Mouse (Mus musculus): ENCODE data around the gene Lce3a. TPM values are rescaled to one million over a fixed set of nuclear protein-coding genes. Genes with fewer than 3 reads are reported as not detected.

The Lce3a gene
- polyA plus RNA-seq, 1 experiment from 2014 or later, result not detected

DNA sequence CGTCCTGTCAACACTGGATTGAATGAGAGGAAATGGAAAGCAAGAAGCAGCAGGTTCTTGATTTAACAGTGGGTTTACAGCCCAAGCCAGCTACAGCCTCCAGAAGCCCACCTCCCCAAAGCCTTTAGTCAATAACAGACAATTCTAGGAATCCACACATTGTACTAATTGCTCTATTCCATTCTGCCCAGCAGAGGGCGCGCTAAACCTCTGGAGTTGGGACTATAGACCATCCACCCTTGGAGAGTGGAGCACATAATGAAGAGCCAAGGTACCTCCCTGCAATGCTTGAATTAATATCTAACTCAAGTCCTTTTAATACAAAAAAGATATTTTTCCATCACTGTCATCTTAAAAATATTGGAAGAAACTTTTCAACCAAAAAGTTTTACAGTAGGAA lies 23.0 kb downstream of the Lce3a start:
- H3K9ac ChIP-seq (ENCODE audit: low read depth, low read length), result no peak overlapping the region
- ATAC-seq (ENCODE audit: low read depth), result no peak
- no peaks in the 10 kb centered on the region for H3K27me3 ChIP-seq (ENCODE audit: control insufficient read depth, insufficient read depth, low read depth, low read length)
- WGBS (ENCODE audit: insufficient replicate concordance), result 11% methylated on average over 3 of the region's 3 CpGs
- no peaks in the 10 kb centered on the region for H3K4me1 ChIP-seq (ENCODE audit: control insufficient read depth, low read depth, low read length)
- H3K4me2 ChIP-seq (ENCODE audit: low read depth, low read length), result no peak overlapping the region
- no peaks in the 10 kb centered on the region for H3K9me3 ChIP-seq (replicated peaks; ENCODE audit: control insufficient read depth, low read length)
- H3K4me3 ChIP-seq (ENCODE audit: low read depth, low read length), result no peak overlapping the region
- no peaks in the 10 kb centered on the region for H3K36me3 ChIP-seq (ENCODE audit: control insufficient read depth, insufficient read depth)
- no peak overlapping the region for H3K27ac ChIP-seq (ENCODE audit: low read length)

DNA sequence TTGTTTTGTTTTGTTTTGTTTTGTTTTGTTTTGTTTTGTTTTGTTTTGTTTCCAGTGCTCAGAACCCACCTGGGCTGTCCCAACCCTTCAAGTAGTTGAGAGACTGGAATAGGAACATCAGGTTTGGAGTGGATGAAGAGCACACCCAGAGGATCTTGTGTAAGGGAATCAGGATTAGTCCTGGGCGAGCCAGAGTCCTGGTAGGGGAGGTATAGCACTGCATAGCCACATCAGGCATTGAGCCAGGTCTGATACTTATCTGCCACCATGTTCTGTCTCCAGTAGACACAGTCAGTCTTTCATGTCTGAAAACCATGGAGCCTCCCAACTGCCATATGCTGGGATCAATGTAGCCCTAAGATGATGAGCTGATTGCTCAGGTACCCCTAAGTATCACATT lies 31.5 kb downstream of the Lce3a start:
- no peaks in the 10 kb centered on the region for H3K27me3 ChIP-seq (ENCODE audit: control insufficient read depth, insufficient read depth, low read depth, low read length)
- no peak for ATAC-seq (ENCODE audit: low read depth)
- 33% methylated on average over 1 of the region's 1 CpGs for WGBS (ENCODE audit: insufficient replicate concordance)

DNA sequence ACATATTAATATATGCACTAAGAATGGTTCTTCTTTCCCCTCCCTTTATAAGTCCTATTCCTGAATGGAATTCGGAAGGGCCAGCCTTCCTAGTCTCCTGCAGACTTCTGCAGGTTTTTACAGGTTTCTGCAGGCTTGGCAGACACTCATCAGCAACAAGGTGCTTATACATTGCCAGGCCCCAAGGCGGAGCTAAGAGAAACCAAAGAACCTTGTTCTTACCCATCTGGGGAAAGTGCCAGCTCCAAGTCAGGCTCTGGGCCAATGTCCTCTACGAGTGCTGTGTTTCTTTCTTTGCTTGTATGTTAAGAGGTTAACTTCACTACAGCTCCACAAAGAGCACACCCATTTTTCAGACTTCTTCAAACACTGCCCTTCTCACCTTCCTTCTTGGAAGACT lies 32.0 kb downstream of the Lce3a start:
- no peak for ATAC-seq (ENCODE audit: low read depth)
- Histone ChIP-seq H3K9ac (ENCODE audit: low read depth, low read length) (no peak overlapping the region), H3K36me3 (ENCODE audit: control insufficient read depth, insufficient read depth) (no peaks in the 10 kb centered on the region), H3K9me3 (replicated peaks; ENCODE audit: control insufficient read depth, low read length) (no peaks in the 10 kb centered on the region), H3K27ac (ENCODE audit: low read length) (no peak overlapping the region), H3K4me1 (ENCODE audit: control insufficient read depth, low read depth, low read length) (no peaks in the 10 kb centered on the region), H3K4me3 (ENCODE audit: low read depth, low read length) (no peak overlapping the region), H3K27me3 (ENCODE audit: control insufficient read depth, insufficient read depth, low read depth, low read length) (no peaks in the 10 kb centered on the region), H3K4me2 (ENCODE audit: low read depth, low read length) (no peak overlapping the region)
- 47% methylated on average over 3 of the region's 3 CpGs for whole genome bisulfite sequencing (ENCODE audit: insufficient replicate concordance)

More for the DNA sequence above, 31.5 kb downstream of the Lce3a start:
- no peaks in the 10 kb centered on the region for H3K4me1 ChIP-seq (ENCODE audit: control insufficient read depth, low read depth, low read length)
- H3K4me3 ChIP-seq (ENCODE audit: low read depth, low read length), result no peak overlapping the region
- no peaks in the 10 kb centered on the region for H3K36me3 ChIP-seq (ENCODE audit: control insufficient read depth, insufficient read depth)
- H3K27ac ChIP-seq (ENCODE audit: low read length), result no peak overlapping the region
- no peaks in the 10 kb centered on the region for H3K9me3 ChIP-seq (replicated peaks; ENCODE audit: control insufficient read depth, low read length)
- H3K9ac ChIP-seq (ENCODE audit: low read depth, low read length), result no peak overlapping the region
- H3K4me2 ChIP-seq (ENCODE audit: low read depth, low read length), result no peak overlapping the region

Other genes with a start within 250 kb of the Lce3a start
- gene Lce1c, start 247.0 kb downstream of the Lce3a start, polyA plus RNA-seq (2015; fragmentation: Nextera tagmentation; extraction: Ambion mirVana), result not detected in 2 replicates
- not detected in 2 replicates for gene Lce1d, start 239.0 kb downstream of the Lce3a start, polyA plus RNA-seq (2015; fragmentation: Nextera tagmentation; extraction: Ambion mirVana)
- gene Lce1e, start 217.2 kb downstream of the Lce3a start, polyA plus RNA-seq (2015; fragmentation: Nextera tagmentation; extraction: Ambion mirVana), result not detected in 2 replicates
- gene Lce1f, start 205.9 kb downstream of the Lce3a start, polyA plus RNA-seq (2015; fragmentation: Nextera tagmentation; extraction: Ambion mirVana), result not detected in 2 replicates
- gene Gm38119, start 187.1 kb downstream of the Lce3a start, polyA plus RNA-seq (2015; fragmentation: Nextera tagmentation; extraction: Ambion mirVana), result not detected in 2 replicates
- gene Lce1g, start 173.9 kb downstream of the Lce3a start, polyA plus RNA-seq (2015; fragmentation: Nextera tagmentation; extraction: Ambion mirVana), result not detected in 2 replicates
- not detected in 2 replicates for gene Lce1h, start 161.2 kb downstream of the Lce3a start, polyA plus RNA-seq (2015; fragmentation: Nextera tagmentation; extraction: Ambion mirVana)
- gene Lce1i, start 147.3 kb downstream of the Lce3a start, polyA plus RNA-seq (2015; fragmentation: Nextera tagmentation; extraction: Ambion mirVana), result not detected in 2 replicates
- not detected in 2 replicates for gene Lce1j, start 135.7 kb downstream of the Lce3a start, polyA plus RNA-seq (2015; fragmentation: Nextera tagmentation; extraction: Ambion mirVana)
- not detected in 2 replicates for gene Lce1k, start 118.3 kb downstream of the Lce3a start, polyA plus RNA-seq (2015; fragmentation: Nextera tagmentation; extraction: Ambion mirVana)
- gene Kprp, start 99.0 kb downstream of the Lce3a start, polyA plus RNA-seq (2015; fragmentation: Nextera tagmentation; extraction: Ambion mirVana), result not detected in 2 replicates
- not detected in 2 replicates for gene Lce1l, start 74.9 kb downstream of the Lce3a start, polyA plus RNA-seq (2015; fragmentation: Nextera tagmentation; extraction: Ambion mirVana)
- gene 2310050C09Rik, start 56.0 kb downstream of the Lce3a start, polyA plus RNA-seq (2015; fragmentation: Nextera tagmentation; extraction: Ambion mirVana), result not detected in 2 replicates
- not detected in 2 replicates for gene Lce3b, start 6.7 kb upstream of the Lce3a start, polyA plus RNA-seq (2015; fragmentation: Nextera tagmentation; extraction: Ambion mirVana)
- not detected in 2 replicates for gene Lce3c, start 18.3 kb upstream of the Lce3a start, polyA plus RNA-seq (2015; fragmentation: Nextera tagmentation; extraction: Ambion mirVana)
- not detected in 2 replicates for gene Lce3d, start 31.2 kb upstream of the Lce3a start, polyA plus RNA-seq (2015; fragmentation: Nextera tagmentation; extraction: Ambion mirVana)
- gene Lce3e, start 40.8 kb upstream of the Lce3a start, polyA plus RNA-seq (2015; fragmentation: Nextera tagmentation; extraction: Ambion mirVana), result not detected in 2 replicates
- gene Lce3f, start 66.0 kb upstream of the Lce3a start, polyA plus RNA-seq (2015; fragmentation: Nextera tagmentation; extraction: Ambion mirVana), result not detected in 2 replicates
- not detected in 2 replicates for gene Crct1, start 89.5 kb upstream of the Lce3a start, polyA plus RNA-seq (2015; fragmentation: Nextera tagmentation; extraction: Ambion mirVana)
- not detected in 2 replicates for gene Lce1m, start 92.8 kb upstream of the Lce3a start, polyA plus RNA-seq (2015; fragmentation: Nextera tagmentation; extraction: Ambion mirVana)
- gene Gm4858, start 142.6 kb upstream of the Lce3a start, polyA plus RNA-seq (2015; fragmentation: Nextera tagmentation; extraction: Ambion mirVana), result not detected in 2 replicates
- gene Crnn, start 218.6 kb upstream of the Lce3a start, polyA plus RNA-seq (2015; fragmentation: Nextera tagmentation; extraction: Ambion mirVana), result not detected in 2 replicates